Mouse (Mus musculus): ENCODE data around the gene Ypel2.
"Not testable (repeated sequence)": the region's sequence is repeated elsewhere in the genome, so short reads cannot be mapped to it uniquely, and the experiment has no call there.

The Ypel2 gene

GRCm38 (mm10) chr11:86993041-86994037 is at the start of gene Ypel2:
Ypel2 (minus strand) TSS chr11:86993707.
- DNase-seq (ENCODE audit: low read depth): peak; percentile 82

- no peak for DNase-seq (ENCODE audit: low read depth)
Observed at GRCm38 (mm10) chr11:87043052-87043451, 49.5 kb upstream of the Ypel2 start.

DNA sequence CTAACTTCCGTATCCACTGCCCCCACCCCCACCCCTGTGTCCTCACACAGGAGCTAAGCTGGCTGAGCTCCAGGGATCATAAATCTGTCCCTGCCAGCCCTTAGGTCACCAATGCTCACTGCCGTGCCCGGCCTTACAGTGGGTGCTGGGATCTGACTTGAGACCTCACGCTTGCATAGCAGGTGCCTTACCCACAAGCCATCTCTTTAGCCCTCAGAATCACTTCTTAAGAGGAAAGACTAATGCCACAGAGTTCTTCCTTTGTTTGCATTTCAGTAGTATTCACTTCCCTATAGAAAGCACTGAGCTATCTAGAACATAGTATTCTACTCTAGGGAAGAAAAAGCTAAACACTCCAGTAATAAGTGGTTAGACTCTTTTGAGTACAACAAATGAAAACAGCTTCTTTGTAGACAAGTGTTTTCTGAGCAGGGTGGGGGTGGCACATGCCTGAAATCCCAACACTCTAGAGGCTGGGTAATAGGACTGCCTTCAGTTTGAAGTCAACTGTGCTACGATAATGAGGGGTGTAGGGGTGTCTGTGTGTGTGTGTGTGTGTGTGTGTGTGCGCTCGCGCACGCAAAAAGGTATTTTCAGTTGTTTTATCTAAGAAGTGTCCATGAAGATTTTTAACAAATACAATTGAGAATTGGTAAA is 45.9 kb upstream of the Ypel2 start:
- DNase-seq (ENCODE audit: low read depth): no peak

DNA sequence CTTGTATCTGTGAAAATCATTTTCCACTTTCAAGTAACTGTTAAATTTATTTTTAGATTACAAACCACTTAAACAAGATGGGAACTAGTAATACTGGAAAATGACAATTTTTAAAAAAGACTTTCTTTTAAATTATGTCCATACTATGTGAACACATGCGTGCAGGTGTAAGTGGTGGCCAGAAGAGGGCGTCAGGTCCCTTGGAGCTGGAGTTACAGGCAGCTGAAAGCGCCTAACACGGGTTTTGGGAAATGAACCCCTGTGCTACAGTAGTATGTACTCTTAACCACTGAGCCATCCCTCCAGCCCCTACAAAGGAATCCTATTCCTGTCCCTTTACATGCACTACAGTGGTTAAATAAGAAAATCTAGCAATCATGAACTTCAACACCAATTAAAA is 42.7 kb upstream of the Ypel2 start:
- DNase-seq (ENCODE audit: low read depth): no peak

GRCm38 (mm10) chr11:87028212-87028611 is 34.7 kb upstream of the Ypel2 start:
- DNase-seq (ENCODE audit: low read depth): no peak

- DNase-seq (ENCODE audit: low read depth): no peak
Observed at GRCm38 (mm10) chr11:87026096-87026875, 32.8 kb upstream of the Ypel2 start.

- peak; percentile 53 for DNase-seq (ENCODE audit: low read depth)
Observed at GRCm38 (mm10) chr11:87025351-87025750, 31.8 kb upstream of the Ypel2 start.

DNA sequence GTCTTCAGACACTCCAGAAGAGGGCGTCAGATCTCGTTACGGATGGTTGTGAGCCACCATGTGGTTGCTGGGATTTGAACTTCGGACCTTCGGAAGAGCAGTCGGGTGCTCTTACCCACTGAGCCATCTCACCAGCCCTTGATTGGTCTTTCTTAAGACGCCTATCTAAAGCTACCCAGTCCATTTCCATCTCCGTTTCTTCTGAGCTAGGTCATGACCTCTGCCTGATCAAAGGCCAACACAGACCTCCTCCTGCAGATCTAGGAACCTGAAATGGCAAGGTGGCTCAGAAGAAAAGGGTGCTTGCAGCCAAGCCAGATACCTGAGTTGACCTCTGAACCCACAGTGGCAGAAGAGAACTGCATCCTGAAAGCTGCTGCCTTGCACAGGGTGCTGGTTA is 29.7 kb upstream of the Ypel2 start:
- not testable (repeated sequence) for DNase-seq (ENCODE audit: low read depth)

DNA sequence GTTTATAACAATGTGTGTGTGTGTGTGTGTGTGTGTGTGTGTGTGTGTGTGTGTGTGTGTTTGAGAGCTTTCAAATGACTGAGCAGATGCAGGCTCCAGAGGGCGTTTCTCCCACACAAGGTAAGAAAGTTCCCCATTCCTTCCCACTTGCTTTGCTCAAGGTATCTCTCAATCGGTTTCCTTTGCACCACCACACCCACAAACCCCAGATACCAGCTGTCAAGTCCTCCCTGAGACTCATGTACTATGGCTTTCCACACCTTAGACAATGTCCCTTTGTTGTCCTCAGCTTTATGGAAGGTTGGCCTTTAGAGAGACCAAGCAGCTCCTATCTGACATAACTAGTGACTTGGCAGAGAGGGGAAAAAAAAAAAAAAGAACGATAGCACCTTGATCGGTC is 29.3 kb upstream of the Ypel2 start:
- no peak for DNase-seq (ENCODE audit: low read depth)

GRCm38 (mm10) chr11:87021551-87021950 is 28.0 kb upstream of the Ypel2 start:
- no peak for DNase-seq (ENCODE audit: low read depth)

DNA sequence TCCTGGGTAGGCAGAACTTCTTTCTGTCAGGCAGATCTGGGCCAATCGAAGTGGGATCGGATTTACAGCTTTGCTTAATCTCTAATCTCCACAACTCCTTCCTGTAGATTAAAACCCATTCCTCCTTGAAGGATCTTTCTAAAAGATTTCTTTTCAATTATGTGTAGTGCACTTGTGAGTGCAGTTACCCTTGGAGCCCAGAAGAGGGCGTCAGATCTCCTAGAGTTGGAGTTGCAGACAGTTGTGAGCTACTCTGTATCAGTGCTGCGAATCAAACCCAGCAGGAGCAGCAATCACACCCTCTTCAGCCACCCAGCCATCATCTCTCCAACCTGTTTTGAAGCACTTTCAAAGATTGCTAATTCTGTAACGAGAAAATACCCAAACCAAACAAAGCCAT is 26.9 kb upstream of the Ypel2 start:
- DNase-seq (ENCODE audit: low read depth): no peak

DNA sequence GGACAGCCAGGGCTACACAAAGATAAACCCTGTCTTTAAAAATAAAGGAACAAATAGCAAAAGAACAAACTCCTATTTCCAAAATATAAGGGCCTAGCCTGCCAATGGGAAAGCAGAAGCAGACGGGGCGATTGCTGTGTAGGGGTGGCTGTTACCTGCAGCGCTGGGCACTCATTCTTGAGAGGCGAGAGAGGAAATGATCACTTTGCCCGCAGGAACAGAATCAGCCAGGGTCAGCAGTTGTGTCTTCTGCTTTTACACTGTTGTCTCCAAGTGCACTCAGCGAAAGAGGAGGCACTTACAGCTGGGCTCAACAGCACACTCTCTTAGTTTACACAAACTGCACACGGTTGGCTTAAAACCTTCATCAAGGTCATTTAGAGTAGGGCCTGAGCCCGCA is 25.9 kb upstream of the Ypel2 start:
- DNase-seq (ENCODE audit: low read depth): no peak

- no peak for DNase-seq (ENCODE audit: low read depth)
Observed at GRCm38 (mm10) chr11:87018081-87018480, 24.6 kb upstream of the Ypel2 start.

DNA sequence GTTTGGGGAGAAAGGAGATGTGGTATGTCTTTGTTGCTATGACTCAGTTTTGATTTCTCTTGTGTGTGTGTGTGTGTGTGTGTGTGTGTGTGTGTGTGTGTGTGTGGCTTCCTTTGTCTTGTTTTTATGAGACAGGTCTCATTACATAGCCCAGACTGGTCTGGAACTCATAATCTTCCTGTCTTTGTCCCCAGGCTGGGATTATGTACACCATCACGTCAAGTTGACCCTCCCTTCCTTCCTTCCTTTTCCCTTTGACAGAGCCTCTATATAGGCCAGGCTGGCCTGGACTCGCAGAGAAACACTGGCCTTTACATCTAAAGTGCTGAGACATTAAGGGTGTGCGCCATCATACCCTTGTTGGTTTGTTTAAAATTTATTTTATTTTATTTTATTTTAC is 22.2 kb upstream of the Ypel2 start:
- no peak for DNase-seq (ENCODE audit: low read depth)

DNA sequence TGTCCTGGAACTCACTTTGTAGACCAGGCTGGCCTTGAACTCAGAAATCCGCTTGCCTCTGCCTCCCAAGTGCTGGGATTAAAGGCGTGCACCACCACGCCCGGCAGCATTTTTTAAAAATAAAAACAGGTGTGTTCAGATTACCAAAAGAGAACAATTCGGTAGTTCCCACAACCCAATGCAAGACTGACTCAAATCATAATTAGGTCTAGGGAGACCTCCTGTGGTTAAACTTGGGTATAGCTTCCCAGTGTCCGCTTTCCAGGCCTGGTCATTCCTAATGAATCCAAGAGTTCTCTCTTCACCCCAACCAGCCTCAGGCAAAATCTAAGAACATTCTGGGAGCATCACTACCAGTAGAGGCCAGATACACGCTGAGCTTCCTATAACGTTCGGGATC is 17.0 kb upstream of the Ypel2 start:
- DNase-seq (ENCODE audit: low read depth): no peak

GRCm38 (mm10) chr11:87007371-87007770 is 13.9 kb upstream of the Ypel2 start:
- DNase-seq (ENCODE audit: low read depth): peak; percentile 82

DNA sequence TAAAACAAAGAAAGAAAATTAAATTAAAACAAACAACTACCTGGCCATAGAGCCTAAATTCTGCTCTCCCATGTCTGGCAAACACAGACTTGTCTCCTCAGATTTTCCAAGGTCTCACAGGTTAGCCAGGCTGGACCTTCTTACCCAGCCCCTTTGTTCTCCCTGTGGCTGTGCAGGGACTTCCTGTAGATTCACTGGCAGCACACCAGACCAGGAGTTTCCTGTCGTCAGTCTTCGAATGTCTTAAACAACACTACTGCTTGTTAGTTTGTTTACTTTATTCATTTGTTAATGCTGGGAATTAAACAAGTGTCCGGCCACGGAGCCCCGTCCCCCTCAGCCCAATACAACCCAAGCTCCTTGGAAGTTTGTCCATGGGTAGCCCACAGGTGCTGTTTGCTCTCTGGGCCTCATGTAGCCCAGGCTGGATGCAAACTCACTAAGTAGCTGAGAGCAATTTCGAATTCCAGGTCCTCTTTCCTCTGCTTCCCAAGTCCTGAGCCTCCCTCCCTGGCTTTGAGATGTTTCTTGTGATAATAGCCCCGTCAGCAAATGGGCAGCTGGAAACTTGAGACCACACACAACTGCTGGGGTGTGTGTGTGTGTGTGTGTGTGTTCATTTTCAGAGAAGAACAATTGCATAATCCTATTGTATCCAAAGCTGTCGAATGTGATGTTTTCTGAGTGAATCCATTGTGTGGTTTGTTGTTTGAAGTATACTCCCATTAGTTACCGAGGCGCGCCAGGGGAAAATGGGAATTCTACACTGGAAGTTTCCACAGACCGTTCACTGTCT is 11.7 kb upstream of the Ypel2 start:
- no peak for DNase-seq (ENCODE audit: low read depth)

GRCm38 (mm10) chr11:87002078-87002829 is 8.7 kb upstream of the Ypel2 start:
- DNase-seq (ENCODE audit: low read depth): no peak

DNA sequence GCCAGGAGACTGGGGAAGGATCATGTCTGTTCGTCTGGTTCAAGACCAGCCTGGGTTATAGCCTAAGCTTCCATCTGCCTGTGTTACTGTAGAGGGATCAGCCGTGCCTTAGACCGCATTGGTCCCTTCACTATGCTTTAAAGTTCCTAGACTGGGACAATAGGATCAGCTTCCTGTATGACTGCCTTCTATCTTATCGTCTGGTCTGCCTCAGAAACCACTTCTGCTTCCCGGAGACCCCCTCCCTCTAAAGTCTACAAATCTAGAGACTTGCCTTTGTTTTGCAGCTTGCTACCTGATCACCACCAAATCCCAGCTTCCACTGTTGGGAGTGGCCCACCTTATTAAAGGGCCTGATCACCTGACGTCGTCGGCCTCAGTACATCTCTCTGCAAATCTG is 7.7 kb upstream of the Ypel2 start:
- no peak for DNase-seq (ENCODE audit: low read depth)

- no peak for DNase-seq (ENCODE audit: low read depth)
Observed at GRCm38 (mm10) chr11:86996266-86996665, 2.8 kb upstream of the Ypel2 start.

Measured in fibroblast of lung, adult 2 months (primary cell).